Mouse (Mus musculus) CH12.LX (cell line): Measurements from ENCODE around the gene Churc1. TPM values are rescaled to one million over a fixed set of nuclear protein-coding genes. Genes with fewer than 3 reads are reported as not detected.
A peak's percentile ranks its signal among the peaks of the same experiment; 100 is the strongest.

Experiments
- DNase-seq: peaks from one replicate; pipeline ENCODE4 v3.0.0-alpha.2; 2013; ENCODE audit errors: extremely low read depth
- H3K27ac ChIP-seq: 2 replicates; pipeline ENCODE4 v1.5.1; 2012; ENCODE audit warnings: low read depth, mild to moderate bottlenecking, control low read depth, moderate library complexity; ENCODE audit not compliant: insufficient read depth
- H3K27me3 ChIP-seq: replicated peaks from 2 replicates; pipeline ENCODE3; 2012; ENCODE audit warnings: inconsistent platforms
- H3K36me3 ChIP-seq, 2 experiments: replicated peaks in 1 of 2; 2 replicates each; pipeline versions ENCODE3 to v1.6.1; 2012; ENCODE audit warnings: inconsistent platforms in 1 of 2, low read length in 1 of 2, mild to moderate bottlenecking in 1 of 2, mixed read lengths in 1 of 2, moderate library complexity in 1 of 2; ENCODE audit not compliant: control insufficient read depth in 1 of 2, insufficient read depth in 1 of 2
- H3K4me1 ChIP-seq, 2 experiments: 2 replicates each; pipeline ENCODE4 v1.6.1; 2012; ENCODE audit warnings: inconsistent platforms in 1 of 2, moderate library complexity in 1 of 2; ENCODE audit not compliant: insufficient read depth in 2 of 2, control insufficient read depth in 1 of 2
- H3K4me2 ChIP-seq: 2 replicates; pipeline ENCODE4 v1.6.1; 2012; ENCODE audit warnings: low read depth, mild to moderate bottlenecking, control low read depth; ENCODE audit not compliant: poor library complexity, insufficient read depth, severe bottlenecking
- H3K4me3 ChIP-seq, 3 experiments: fragments of 150-350 bp in 1 of 3; sonication (generic) in 1 of 3; replicated peaks in 1 of 3; 2 replicates each; pipeline versions ENCODE3 to v1.5.1; 2011 to 2012; ENCODE audit warnings: low read depth in 2 of 3, low read length in 2 of 3, mild to moderate bottlenecking in 2 of 3, moderate library complexity in 2 of 3, control low read depth in 1 of 3, improper control_type of control experiment in 1 of 3, inconsistent platforms in 1 of 3, mixed read lengths in 1 of 3; ENCODE audit not compliant: poor library complexity in 1 of 3
- H3K79me2 ChIP-seq: replicated peaks from 2 replicates; pipeline ENCODE4 v1.6.1; 2012; ENCODE audit warnings: mild to moderate bottlenecking, moderate library complexity; ENCODE audit not compliant: control insufficient read depth, poor library complexity, insufficient read depth, severe bottlenecking; ENCODE audit errors: extremely low read depth
- H3K9ac ChIP-seq: 2 replicates; pipeline ENCODE4 v1.6.1; 2012; ENCODE audit warnings: low read depth, mild to moderate bottlenecking, control low read depth, moderate library complexity; ENCODE audit not compliant: insufficient read depth
- H3K9me3 ChIP-seq: replicated peaks from 2 replicates; pipeline ENCODE3; 2012; ENCODE audit warnings: low read length, inconsistent platforms, mixed read lengths
- BHLHE40 ChIP-seq: IDR thresholded peaks from 2 replicates; pipeline ENCODE4 v1.6.1; 2011; ENCODE audit warnings: mild to moderate bottlenecking, low read depth, low read length, improper control_type of control experiment
- CHD1 ChIP-seq: IDR thresholded peaks from 2 replicates; pipeline ENCODE4 v1.6.1; 2012; ENCODE audit warnings: low read depth, low read length, improper control_type of control experiment, inconsistent platforms
- CHD2 ChIP-seq: IDR thresholded peaks from 2 replicates; pipeline ENCODE4 v1.6.1; 2011; ENCODE audit warnings: low read length, improper control_type of control experiment
- CTCF ChIP-seq, 2 experiments: IDR thresholded peaks in 1 of 2; conservative IDR thresholded peaks in 1 of 2; 2 replicates each; pipeline ENCODE4 v1.5.1; 2011 to 2012; ENCODE audit warnings: low read depth in 2 of 2, low read length in 2 of 2, improper control_type of control experiment in 1 of 2, inconsistent platforms in 1 of 2, mild to moderate bottlenecking in 1 of 2, moderate library complexity in 1 of 2
- E2F4 ChIP-seq: IDR thresholded peaks from 2 replicates; pipeline ENCODE4 v1.6.1; 2011; ENCODE audit warnings: low read depth, low read length, improper control_type of control experiment; ENCODE audit not compliant: insufficient replicate concordance
- ELF1 ChIP-seq: IDR thresholded peaks from 2 replicates; pipeline ENCODE4 v1.6.1; 2014; ENCODE audit warnings: low read depth, mild to moderate bottlenecking, inconsistent platforms, low read length, improper control_type of control experiment
- EP300 ChIP-seq: IDR thresholded peaks from 2 replicates; pipeline ENCODE4 v1.6.1; 2011; ENCODE audit warnings: low read length, improper control_type of control experiment
- ETS1 ChIP-seq: conservative IDR thresholded peaks from 2 replicates; pipeline ENCODE4 v1.6.1; 2012; ENCODE audit warnings: low read depth, mild to moderate bottlenecking, inconsistent platforms, low read length, improper control_type of control experiment, moderate library complexity
- GABPA ChIP-seq: IDR thresholded peaks from 2 replicates; pipeline ENCODE4 v1.6.1; 2012; ENCODE audit warnings: low read depth, low read length, improper control_type of control experiment, inconsistent platforms; ENCODE audit not compliant: insufficient replicate concordance
- HCFC1 ChIP-seq: IDR thresholded peaks from 2 replicates; pipeline ENCODE4 v1.6.1; 2012; ENCODE audit warnings: low read depth, mild to moderate bottlenecking, inconsistent platforms, low read length, improper control_type of control experiment
- IRF4 ChIP-seq: IDR thresholded peaks from 2 replicates; pipeline ENCODE4 v1.6.1; 2014; ENCODE audit warnings: low read depth, mild to moderate bottlenecking, inconsistent platforms, low read length, improper control_type of control experiment
- JUN ChIP-seq: IDR thresholded peaks from 2 replicates; pipeline ENCODE4 v1.6.1; 2011; ENCODE audit warnings: low read depth, mild to moderate bottlenecking, low read length, improper control_type of control experiment, moderate library complexity; ENCODE audit not compliant: insufficient read depth
- JUND ChIP-seq: conservative IDR thresholded peaks from 2 replicates; pipeline ENCODE4 v1.6.1; 2011; ENCODE audit warnings: low read depth, low read length, improper control_type of control experiment
- KAT2A ChIP-seq: IDR thresholded peaks from 2 replicates; pipeline ENCODE4 v1.6.1; 2012; ENCODE audit warnings: low read length, improper control_type of control experiment, inconsistent platforms; ENCODE audit not compliant: insufficient replicate concordance
- MAFK ChIP-seq: IDR thresholded peaks from 2 replicates; pipeline ENCODE4 v1.6.1; 2011; ENCODE audit warnings: low read length, improper control_type of control experiment; ENCODE audit not compliant: insufficient replicate concordance
- MAX ChIP-seq: IDR thresholded peaks from 2 replicates; pipeline ENCODE4 v1.6.1; 2011; ENCODE audit warnings: low read length, improper control_type of control experiment
- MAZ ChIP-seq: IDR thresholded peaks from 2 replicates; pipeline ENCODE4 v1.6.1; 2012; ENCODE audit warnings: low read depth, mild to moderate bottlenecking, inconsistent platforms, low read length, improper control_type of control experiment, moderate library complexity
- MEF2A ChIP-seq: IDR thresholded peaks from 2 replicates; pipeline ENCODE4 v1.6.1; 2014; ENCODE audit warnings: low read depth, mild to moderate bottlenecking, inconsistent platforms, low read length, improper control_type of control experiment, borderline replicate concordance
- MXI1 ChIP-seq: IDR thresholded peaks from 2 replicates; pipeline ENCODE4 v1.6.1; 2011; ENCODE audit warnings: mild to moderate bottlenecking, low read depth, low read length, improper control_type of control experiment
- MYC ChIP-seq: IDR thresholded peaks from 2 replicates; pipeline ENCODE4 v1.6.1; 2011; ENCODE audit warnings: low read depth, mild to moderate bottlenecking, improper control_type of control experiment, low read length
- NELFE ChIP-seq: IDR thresholded peaks from 2 replicates; pipeline ENCODE4 v1.6.1; 2011; ENCODE audit warnings: low read depth, low read length, improper control_type of control experiment
- NRF1 ChIP-seq: IDR thresholded peaks from 2 replicates; pipeline ENCODE4 v1.6.1; 2014; ENCODE audit warnings: low read depth, mild to moderate bottlenecking, inconsistent platforms, low read length, improper control_type of control experiment, moderate library complexity
- PAX5 ChIP-seq: IDR thresholded peaks from 2 replicates; pipeline ENCODE4 v1.6.1; 2012; ENCODE audit warnings: low read length, inconsistent platforms, mixed read lengths
- POLR2A ChIP-seq: IDR thresholded peaks from 2 replicates; pipeline ENCODE4 v1.6.1; 2011; ENCODE audit warnings: low read depth, mild to moderate bottlenecking, improper control_type of control experiment, low read length
- POLR2AphosphoS2 ChIP-seq: IDR thresholded peaks from 2 replicates; pipeline ENCODE4 v1.6.1; 2011; ENCODE audit warnings: low read depth, low read length, improper control_type of control experiment
- RAD21 ChIP-seq: IDR thresholded peaks from 2 replicates; pipeline ENCODE4 v1.6.1; 2011; ENCODE audit warnings: low read depth, mild to moderate bottlenecking, low read length, improper control_type of control experiment, moderate library complexity
- RCOR1 ChIP-seq: conservative IDR thresholded peaks from 2 replicates; pipeline ENCODE4 v1.6.1; 2012; ENCODE audit warnings: low read depth, mild to moderate bottlenecking, inconsistent platforms, low read length, improper control_type of control experiment
- SIN3A ChIP-seq: IDR thresholded peaks from 2 replicates; pipeline ENCODE4 v1.6.1; 2012; ENCODE audit warnings: low read length, improper control_type of control experiment, inconsistent platforms
- SMC3 ChIP-seq: IDR thresholded peaks from 2 replicates; pipeline ENCODE4 v1.6.1; 2011; ENCODE audit warnings: low read depth, low read length, improper control_type of control experiment
- TBP ChIP-seq: conservative IDR thresholded peaks from 2 replicates; pipeline ENCODE4 v1.6.1; 2011; ENCODE audit warnings: low read depth, low read length, improper control_type of control experiment
- TCF12 ChIP-seq: IDR thresholded peaks from 2 replicates; pipeline ENCODE4 v1.6.1; 2014; ENCODE audit warnings: low read depth, mild to moderate bottlenecking, inconsistent platforms, low read length, improper control_type of control experiment
- UBTF ChIP-seq: IDR thresholded peaks from 2 replicates; pipeline ENCODE4 v1.6.1; 2012; ENCODE audit warnings: low read depth, mild to moderate bottlenecking, inconsistent platforms, low read length, improper control_type of control experiment, moderate library complexity
- USF1 ChIP-seq: IDR thresholded peaks from 2 replicates; pipeline ENCODE4 v1.6.1; 2014; ENCODE audit warnings: low read depth, mild to moderate bottlenecking, inconsistent platforms, low read length, improper control_type of control experiment
- USF2 ChIP-seq: conservative IDR thresholded peaks from 2 replicates; pipeline ENCODE4 v1.6.1; 2011; ENCODE audit warnings: low read depth, low read length, improper control_type of control experiment
- ZC3H11A ChIP-seq: IDR thresholded peaks from 2 replicates; pipeline ENCODE4 v1.6.1; 2012; ENCODE audit warnings: low read depth, mild to moderate bottlenecking, inconsistent platforms, low read length, improper control_type of control experiment
- ZKSCAN1 ChIP-seq: IDR thresholded peaks from 2 replicates; pipeline ENCODE4 v1.6.1; 2012; ENCODE audit warnings: low read depth, inconsistent platforms, low read length, improper control_type of control experiment, borderline replicate concordance
- ZMIZ1 ChIP-seq: IDR thresholded peaks from 2 replicates; pipeline ENCODE4 v1.6.1; 2012; ENCODE audit warnings: low read depth, mild to moderate bottlenecking, inconsistent platforms, low read length, improper control_type of control experiment
- ZNF384 ChIP-seq: IDR thresholded peaks from 2 replicates; pipeline ENCODE4 v1.6.1; 2012; ENCODE audit warnings: low read depth, low read length, improper control_type of control experiment, inconsistent platforms
- dilution Hi-C: fragments of 300-500 bp; cut with MboI; formaldehyde crosslinking; loops from 2 replicates; pipeline ENCODE4 v1.14.3; 2020; ENCODE audit warnings: low sequenced_read_pairs; ENCODE audit not compliant: extremely low pct_unique_long_range_greater_than_20kb, extremely low pct_ligation_motif_present
- in situ Hi-C: fragments of 300-500 bp; cut with MboI; formaldehyde crosslinking; loops from 3 replicates; pipeline ENCODE4 v1.14.3; 2019; ENCODE audit warnings: low sequenced_read_pairs, low pct_ligation_motif_present, low pct_unique_long_range_greater_than_20kb, mixed read lengths
- polyA plus RNA-seq: library from polyadenylated mRNA; unstranded; fragments of >175 nt; gene quantifications from 2 replicates; pipeline ENCODE4 v1.2.1, GENCODE M21; 2012; ENCODE audit warnings: low read depth; ENCODE audit not compliant: insufficient read length
- total RNA-seq, 2 experiments: library from RNA; depleted of rRNA; stranded (reverse); fragments of 300-350 nt in 1 of 2; fragments of >200 nt in 1 of 2; gene quantifications; 2 replicates each; pipeline ENCODE4 v1.2.3; 2012 to 2014

Churc1 gene
- total RNA-seq (2012; rRNA removed) (87.1 and 92.0 TPM in 2 replicates), total RNA-seq (2014; rRNA removed) (139 and 160 TPM in 2 replicates), polyA plus RNA-seq (48.9 and 52.0 TPM in 2 replicates)

- Histone ChIP-seq H3K27ac (peak within 1 kb of the TSS; percentile 62), H3K9me3 (no peaks in the 10 kb centered on the region), H3K79me2 (peaks cover 2% of the 10 kb centered on the region; the same call in 1 of the 2 replicates)
- peak; percentile 99 for DNase-seq
- dilution Hi-C loops: no loop called here
- no peak for TF ChIP-seq MEF2A
- TF ChIP-seq UBTF: no peak
- no peak for TF ChIP-seq ZKSCAN1
- no peak for TF ChIP-seq NRF1
- TF ChIP-seq JUN: no peak
- no peak for TF ChIP-seq MAX
- TF ChIP-seq CHD2: peak; percentile 99
- no peak for TF ChIP-seq MYC
- no peak for TF ChIP-seq CHD1
- no peak for TF ChIP-seq GABPA
- TF ChIP-seq PAX5: no peak
- TF ChIP-seq POLR2AphosphoS2: no peak
- no peak for TF ChIP-seq MAFK
- no peak for TF ChIP-seq E2F4
- TF ChIP-seq POLR2A: peak; percentile 87
- TF ChIP-seq ZMIZ1: no peak
- TF ChIP-seq ETS1: no peak
- no peak for TF ChIP-seq ZC3H11A
- no peak for TF ChIP-seq CTCF (conservative IDR thresholded peaks at IDR 0.05 in 1 of 2, IDR thresholded peaks at IDR 0.05 in 1 of 2; ENCODE audit: low read depth in 2 of 2, low read length in 2 of 2)
- no peak for TF ChIP-seq SMC3
- TF ChIP-seq SIN3A: peak; percentile 86
- TF ChIP-seq NELFE: peak; percentile 87
- TF ChIP-seq MXI1: peak; percentile 95
- TF ChIP-seq EP300: no peak
- TF ChIP-seq RCOR1: no peak
- TF ChIP-seq KAT2A: no peak
- peak; percentile 39; the same call in 1 of the 2 replicates for TF ChIP-seq BHLHE40
- TF ChIP-seq USF1: no peak
- peak; percentile 90 for TF ChIP-seq ELF1
- TF ChIP-seq USF2: no peak
- TF ChIP-seq IRF4: no peak
- TF ChIP-seq ZNF384: no peak
- peak; percentile 76 for TF ChIP-seq HCFC1
- TF ChIP-seq RAD21: no peak
- TF ChIP-seq MAZ: no peak
- peak; percentile 71 for TF ChIP-seq TBP
- TF ChIP-seq JUND: 0 out of 2 replicates have a peak, but pooled peaks have one; percentile 37
- peak; percentile 69 for TF ChIP-seq TCF12
- TF ChIP-seq, all 38 proteins: peak for 11
- in situ Hi-C loops: no loop called here
- Histone ChIP-seq H3K9ac (peak within 1 kb of the TSS; percentile 93), H3K4me3 (peak within 1 kb of the TSS; percentile 78 to 89 (median 83)), H3K36me3 (peaks cover 0 to 8% of the 10 kb centered on the region in 2 experiments), H3K4me2 (peak within 1 kb of the TSS; percentile 82), H3K4me1 (peaks cover 5 to 17% of the 10 kb centered on the region in 2 experiments; a peak in 3 of 4 replicates), H3K27me3 (peaks cover 3% of the 10 kb centered on the region)
Measured at GRCm38 (mm10) chr12:76765354-76765851, at the start of gene Churc1, which contains the start of gene Fntb. Churc1 (plus strand) TSS chr12:76765538. Fntb (plus strand) TSS chr12:76765589.
